Mouse (Mus musculus) heart, postnatal 36 days (tissue): ENCODE data around the gene Doc2a. TPM values are rescaled to one million over a fixed set of nuclear protein-coding genes. Genes with fewer than 3 reads are reported as not detected.

Experiments used
- DNase-seq, 2 experiments: peaks; one replicate each; pipeline ENCODE4 v3.0.0; 2021 to 2022
- intact Hi-C: fragments of 180-260 bp; cut with DNase I; formaldehyde crosslinking; loops from one replicate; pipeline ENCODE4 v1.15.1; 2025
- total RNA-seq, 2 experiments: library from RNA; stranded (reverse); gene quantifications; 2 replicates each; pipeline ENCODE4 v1.2.3; 2021

Doc2a gene
- total RNA-seq, 2 experiments from 2014 or later = not detected

DNA sequence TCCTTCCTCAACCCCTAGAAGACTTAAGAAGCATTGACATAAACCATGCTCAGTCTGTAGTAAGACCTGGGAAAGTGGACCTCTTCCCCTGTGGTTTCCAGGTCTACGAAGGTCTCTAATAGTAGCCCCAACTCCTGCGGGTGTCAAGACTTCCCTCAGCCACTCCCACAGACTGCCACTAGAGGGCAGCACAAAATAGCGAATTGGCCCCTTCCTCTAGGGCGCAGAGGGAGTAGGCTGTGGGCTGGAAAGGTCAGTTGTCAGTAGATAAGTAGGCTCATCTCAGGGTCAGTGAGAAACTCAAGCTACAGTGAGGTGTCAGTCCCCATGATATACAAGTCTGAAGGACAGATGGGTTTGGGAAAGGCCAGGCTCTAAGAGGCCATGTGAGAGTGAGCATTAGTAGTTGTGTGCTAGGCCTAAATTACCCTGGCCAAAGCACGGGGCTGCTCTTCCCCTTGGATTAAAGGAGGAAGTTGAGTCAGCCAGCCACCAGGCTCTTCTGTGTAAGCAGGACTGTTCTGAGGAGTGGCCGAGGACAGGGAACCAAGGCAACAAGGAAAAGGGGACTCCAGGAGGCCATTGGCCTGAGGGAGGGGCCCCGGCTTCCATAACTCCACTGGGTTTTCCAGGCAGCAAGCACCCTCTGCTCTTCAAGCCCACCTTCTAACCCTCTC, 25.2 kb upstream of the Doc2a start:
- intact Hi-C loops = loop anchor here (2.0 kb wide), 2 partner anchors 141 to 283 kb away; no protein-coding TSS in a partner anchor

DNA sequence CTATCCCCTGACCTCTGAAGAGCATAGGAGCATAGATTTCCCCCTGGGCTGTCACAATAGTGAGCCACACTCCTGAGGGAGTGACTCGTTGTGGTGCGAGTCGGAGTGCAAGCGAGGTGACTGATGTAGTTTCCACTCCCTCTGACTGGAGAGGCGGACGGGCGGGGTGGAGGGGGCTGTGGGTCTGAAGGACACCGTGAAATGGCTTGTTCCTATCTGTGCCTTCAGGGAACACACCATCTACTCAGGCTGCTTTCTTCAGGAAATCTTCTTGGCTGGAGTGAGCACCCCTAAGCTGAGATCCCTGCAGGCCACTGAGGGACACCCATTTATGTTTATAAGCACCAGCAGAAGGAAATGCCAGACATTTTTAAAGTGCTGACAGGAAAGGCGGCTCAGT, 24.5 kb upstream of the Doc2a start:
- intact Hi-C loops = loop anchor here (2.0 kb wide), 2 partner anchors 140 to 282 kb away; no protein-coding TSS in a partner anchor
- DNase-seq = peak; percentile 25 to 29

More for the DNA sequence above, 25.2 kb upstream of the Doc2a start:
- peak; percentile 86 to 88 for DNase-seq

DNA sequence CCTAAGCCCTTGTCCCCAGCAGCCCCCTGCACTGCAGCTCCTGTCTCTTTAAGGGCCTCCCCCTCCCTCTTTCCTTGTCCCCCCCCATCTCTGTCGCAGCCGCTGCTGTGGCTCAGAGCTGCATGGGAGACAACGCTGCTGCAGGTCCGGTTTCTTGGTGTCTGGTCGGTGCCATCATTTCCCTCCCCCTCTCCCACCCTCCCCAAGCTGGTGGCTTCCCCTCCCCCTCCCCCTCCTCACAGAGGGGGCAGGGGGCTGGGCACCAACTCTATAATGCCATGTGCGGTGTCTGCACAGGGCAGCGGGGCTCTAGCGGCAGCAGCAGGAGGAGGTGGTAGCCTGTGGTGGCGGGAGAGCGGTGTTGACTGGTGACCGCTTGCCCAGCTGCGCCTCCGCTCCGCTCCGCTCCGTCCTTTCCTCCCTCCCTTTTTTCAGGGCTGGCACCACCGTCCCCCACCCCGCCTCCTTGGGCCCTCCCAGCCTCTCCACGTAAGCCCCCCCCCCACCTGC, 24.0 kb upstream of the Doc2a start:
- no peak for DNase-seq
- intact Hi-C loops = loop anchor here (2.0 kb wide), 2 partner anchors 140 to 282 kb away; no protein-coding TSS in a partner anchor

DNA sequence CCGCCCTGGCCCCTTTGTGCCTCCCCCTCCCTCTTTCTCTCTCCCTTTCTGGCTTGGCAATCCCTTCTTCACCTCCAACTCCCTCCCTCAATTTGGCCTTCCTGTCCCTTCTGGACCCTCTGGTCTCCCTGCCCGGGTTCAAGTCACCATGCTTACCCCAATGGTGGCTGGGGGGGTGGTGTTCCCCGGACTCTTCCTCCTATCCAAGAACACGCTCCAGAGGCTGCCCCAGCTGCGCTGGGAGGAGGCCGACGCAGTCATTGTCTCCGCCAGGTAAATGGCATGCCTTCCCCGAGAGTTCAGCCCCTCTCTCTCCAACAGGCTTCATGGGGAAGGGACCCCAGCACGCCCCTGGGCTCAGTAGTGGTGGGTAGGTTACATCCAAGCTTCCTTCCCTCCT, 23.3 kb upstream of the Doc2a start:
- intact Hi-C loops = loop anchor here (2.0 kb wide), 2 partner anchors 139 to 281 kb away; no protein-coding TSS in a partner anchor
- no peak for DNase-seq

DNA sequence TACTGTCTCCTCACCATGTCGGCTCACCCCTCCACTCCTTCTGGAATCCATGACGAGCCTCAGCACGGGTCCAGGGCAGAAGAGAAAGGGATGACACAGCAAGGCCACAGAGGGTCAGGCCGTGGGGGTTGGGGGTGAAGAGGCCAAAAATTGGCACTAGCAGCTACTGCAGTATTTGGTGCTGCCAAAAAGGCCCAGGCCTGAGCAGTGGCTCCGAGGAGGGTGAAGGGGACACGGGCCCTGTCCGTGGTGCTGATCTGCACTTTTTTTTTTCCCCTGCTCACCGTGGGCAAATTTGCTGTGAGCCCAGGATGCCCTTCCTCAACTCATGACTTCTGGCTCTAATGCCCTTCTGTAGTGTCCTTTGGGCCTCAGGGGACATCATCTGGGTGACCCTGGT, 21.8 kb upstream of the Doc2a start:
- DNase-seq = no peak

DNA sequence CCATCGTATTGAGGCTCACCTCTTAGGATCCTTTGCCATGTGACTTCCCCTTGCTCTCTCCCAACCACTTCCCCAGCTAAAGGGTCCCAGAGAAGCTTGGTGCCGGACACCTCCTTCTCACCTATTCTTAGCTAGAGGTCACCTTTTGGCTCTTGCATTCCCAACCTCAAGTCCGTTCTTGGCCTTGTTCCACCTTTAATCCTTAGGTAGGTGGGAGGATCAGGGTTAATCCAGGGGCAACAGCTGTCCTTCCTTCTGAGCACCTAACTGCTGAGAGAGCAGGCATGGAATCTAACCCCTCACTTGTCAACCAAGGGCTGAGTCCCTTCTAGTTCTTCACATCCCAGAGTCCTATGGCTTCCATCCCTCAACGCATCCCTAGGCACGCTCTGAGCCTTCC, 21.3 kb upstream of the Doc2a start:
- intact Hi-C loops = no loop called here
- no peak for DNase-seq

More for the DNA sequence above, 21.8 kb upstream of the Doc2a start:
- intact Hi-C loops = no loop called here

DNA sequence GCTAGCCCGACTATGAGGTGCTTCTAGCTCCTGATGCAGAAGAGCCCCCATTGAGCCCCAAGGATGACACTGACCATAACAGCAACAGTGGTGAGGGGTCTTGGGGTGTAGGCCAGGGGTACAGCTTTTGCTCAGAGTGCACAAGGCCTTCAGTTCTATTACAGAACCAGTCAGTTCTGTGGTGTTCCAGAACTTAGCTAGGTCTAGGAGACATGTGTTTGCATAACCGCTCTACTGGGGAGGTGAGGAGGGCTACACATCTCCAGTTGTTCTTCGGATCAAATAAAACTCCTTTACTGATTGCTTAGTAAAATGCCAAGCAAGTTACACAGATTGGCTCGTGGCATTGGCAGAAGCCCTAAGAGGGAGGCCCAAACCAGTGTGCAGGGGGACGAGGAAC, 15.7 kb upstream of the Doc2a start, which contains the start of gene 4930451I11Rik:
4930451I11Rik (minus strand) TSS at position 101 of the 400 bp plus-strand sequence.
- intact Hi-C loops = loop anchor here (2.0 kb wide), 1 partner anchor 273 kb away; no protein-coding TSS in a partner anchor
- DNase-seq = no peak

DNA sequence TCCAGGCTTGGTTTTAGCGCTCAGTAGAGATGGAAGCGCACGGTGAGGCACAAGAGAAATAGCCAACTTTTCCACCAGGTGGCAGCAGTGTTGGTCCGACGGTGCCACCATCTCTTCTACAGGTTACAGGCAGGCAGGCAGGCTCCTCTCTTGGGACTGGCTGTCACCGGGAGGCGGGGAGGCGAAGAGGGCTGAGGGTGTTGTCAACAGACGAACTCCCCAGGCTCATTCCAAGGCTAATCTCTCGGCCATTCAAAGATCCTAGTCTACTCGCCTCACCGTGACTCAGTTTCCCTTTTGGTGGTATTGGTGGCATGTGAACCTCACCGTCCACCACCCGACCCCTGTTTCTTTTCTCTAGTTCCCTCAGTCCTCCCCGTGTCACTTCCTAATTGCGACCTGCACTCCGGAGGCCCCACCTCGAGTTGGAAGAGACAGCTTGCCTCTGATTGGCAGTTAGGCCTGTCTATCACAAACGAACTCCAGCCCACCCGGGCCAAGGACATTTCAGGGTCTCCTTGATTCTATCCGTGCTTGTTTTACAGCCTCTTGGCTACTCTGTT, 15.1 kb upstream of the Doc2a start:
- peak; percentile 69 to 75 for DNase-seq
- intact Hi-C loops = loop anchor here (1.0 to 2.0 kb wide), 2 partner anchors 55 to 278 kb away; no protein-coding TSS in a partner anchor

DNA sequence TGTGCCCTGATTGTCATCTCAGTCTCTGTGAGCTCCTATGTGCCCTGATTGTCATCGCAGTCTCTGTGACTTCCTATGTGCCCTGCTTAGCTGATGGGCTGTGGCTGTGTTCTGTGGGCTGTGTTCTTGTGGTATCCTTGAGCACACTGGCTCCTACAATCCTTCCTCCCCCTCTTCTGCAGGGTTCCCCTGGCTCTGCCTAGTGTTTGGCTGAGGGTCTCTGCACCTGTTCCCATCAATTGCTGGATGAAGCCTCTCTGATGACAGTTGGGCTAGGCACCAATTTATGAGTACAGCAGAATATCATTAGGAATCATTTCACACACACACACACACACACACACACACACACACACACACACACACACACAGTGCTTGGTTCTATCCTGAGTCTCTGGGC, 13.9 kb upstream of the Doc2a start:
- intact Hi-C loops = loop anchor here (2.0 kb wide), 1 partner anchor 54 kb away; no protein-coding TSS in a partner anchor
- no peak for DNase-seq

DNA sequence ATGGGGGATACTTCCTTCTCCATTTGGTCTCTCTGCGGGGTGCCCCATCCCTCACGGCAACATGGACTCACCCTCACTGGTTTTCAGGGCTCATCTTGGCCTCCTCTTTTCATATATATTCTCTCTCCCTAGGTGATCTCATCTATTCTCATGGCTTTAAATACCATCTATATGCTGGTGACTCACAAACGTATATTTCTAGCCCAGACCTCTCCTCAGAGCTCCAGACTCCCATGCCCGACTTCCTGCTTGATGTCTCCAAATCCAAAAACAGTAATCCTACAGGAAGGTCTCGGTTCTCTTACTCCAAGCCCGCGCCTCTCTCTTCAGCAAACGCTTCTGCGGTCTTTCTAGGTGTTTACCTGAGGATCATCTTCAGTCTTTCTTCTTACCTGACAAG, 3.9 kb upstream of the Doc2a start:
- no peak for DNase-seq
- intact Hi-C loops = no loop called here

DNA sequence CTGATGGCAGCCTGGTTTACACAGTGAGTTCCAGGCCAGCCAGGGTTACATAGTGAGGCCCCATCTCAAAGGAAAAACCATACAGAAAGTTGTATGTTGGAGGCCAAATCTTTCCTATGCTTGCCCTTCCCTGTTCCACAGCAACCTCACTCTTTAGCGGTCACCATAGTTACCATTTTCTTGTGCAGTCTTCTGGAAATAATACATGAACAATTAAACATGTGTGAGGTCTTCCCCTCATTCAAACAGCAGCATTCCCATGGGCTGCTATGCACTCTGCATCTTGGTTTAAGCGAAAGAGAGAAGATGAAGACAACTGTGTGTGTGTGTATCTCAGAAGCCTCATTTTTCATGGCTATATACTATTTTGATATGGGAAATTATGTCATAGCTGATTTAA, 1.7 kb upstream of the Doc2a start:
- intact Hi-C loops = no loop called here
- no peak for DNase-seq

DNA sequence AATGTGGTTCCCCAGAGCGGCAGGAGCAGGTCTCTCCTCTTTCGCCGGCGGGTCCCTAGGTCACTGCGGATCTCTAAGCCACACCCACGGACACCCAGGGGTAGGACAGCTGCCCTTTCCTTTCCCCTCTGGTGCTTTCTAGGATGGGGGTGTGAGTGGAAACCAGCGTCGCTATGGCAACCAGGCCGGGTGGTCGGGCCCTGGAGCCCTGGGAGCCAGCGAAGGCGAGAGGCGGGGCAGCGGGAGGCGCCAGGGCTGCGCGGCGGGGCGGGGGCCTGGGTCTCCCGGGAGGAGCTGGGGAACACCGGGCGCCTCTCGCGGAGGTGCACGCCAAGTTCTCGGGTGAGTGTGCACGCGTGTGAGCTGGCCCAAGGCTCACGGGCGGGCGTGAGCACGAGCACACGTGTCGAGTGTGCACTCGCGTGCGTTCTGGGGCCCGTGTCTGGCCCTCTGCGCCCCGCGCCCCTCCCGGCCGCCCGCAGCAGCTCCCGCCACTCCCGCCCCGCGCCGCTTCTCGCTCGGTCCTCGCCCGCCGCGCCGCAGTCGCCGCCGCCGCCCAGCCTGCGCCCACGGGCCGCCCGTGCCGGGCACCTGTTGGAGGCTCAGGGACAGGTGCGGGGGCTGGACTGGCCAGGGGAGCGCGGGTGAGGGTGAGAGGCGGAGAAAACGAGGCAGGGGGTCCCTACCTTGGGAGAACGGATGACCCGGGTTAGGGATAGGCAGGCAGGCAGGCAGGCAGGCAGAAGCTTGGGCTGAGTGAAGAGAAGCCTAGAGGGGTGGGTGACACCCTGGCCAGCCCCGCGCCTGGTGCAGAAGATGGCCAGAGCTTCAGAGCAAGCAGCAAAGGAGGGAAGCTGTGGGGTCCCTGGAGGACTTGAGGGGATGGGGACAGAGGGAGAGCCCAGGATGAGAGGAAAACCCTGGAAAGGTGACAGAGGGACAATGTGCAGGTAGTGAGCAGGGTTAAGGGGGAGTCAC, 494 bp downstream of the Doc2a start:
- intact Hi-C loops = no loop called here

DNA sequence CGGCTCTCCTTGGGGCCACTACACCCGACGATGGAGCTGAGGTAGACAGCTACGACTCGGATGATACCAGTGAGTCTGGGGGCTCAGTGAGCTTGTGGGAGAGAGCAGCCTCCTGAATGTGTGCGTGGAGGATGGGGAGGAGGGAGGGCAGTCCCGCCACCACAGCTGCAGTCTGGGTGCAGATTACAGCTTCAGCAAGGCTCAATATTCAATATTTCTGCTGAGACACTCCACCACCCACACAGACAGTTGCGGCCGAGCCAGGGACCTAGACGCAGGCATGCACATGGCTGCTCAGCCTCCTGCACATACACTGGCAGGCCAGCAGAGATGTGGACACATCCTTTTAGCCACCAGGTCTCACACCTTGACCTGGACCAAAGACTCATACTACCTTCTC, 1.6 kb downstream of the Doc2a start:
- DNase-seq = no peak

More for the DNA sequence above, 494 bp downstream of the Doc2a start:
- no peak for DNase-seq

DNA sequence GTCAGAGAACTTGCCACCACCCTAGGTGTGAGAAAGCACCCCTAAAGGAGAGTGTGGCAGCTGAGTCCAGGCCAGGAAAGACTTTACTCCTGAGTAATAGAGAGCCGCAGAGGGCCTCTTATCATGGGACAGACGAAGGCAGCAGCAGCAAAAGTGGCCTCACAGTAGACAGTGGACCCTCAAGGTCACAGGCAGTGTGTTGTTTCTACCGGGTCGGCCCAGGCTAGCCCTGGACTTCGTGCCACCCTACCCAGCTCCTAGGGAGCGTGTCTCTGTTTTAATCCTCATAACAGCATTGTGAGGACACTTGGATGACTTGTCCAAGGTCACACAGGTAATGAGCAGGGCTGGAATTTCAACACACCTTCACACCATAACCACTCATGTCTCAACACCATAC, 2.9 kb downstream of the Doc2a start:
- DNase-seq = no peak
- intact Hi-C loops = no loop called here

More for the DNA sequence above, 1.6 kb downstream of the Doc2a start:
- intact Hi-C loops = no loop called here

DNA sequence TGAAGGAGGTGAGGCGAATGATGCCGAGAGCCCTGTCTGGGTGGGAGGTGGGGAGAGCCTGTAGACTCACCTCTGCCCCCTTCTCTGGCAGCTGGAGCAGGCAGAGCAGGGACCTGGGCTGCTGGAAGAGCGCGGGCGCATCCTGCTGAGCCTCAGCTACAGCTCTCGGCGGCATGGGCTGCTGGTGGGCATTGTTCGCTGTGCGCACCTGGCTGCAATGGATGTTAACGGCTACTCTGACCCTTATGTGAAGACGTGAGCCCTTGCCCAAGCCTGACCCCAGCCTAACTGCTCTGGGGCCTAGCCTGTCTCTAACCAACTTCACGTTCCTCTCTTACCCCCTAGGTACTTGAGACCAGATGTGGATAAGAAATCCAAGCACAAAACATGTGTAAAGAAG, 4.0 kb downstream of the Doc2a start:
- DNase-seq = no peak

DNA sequence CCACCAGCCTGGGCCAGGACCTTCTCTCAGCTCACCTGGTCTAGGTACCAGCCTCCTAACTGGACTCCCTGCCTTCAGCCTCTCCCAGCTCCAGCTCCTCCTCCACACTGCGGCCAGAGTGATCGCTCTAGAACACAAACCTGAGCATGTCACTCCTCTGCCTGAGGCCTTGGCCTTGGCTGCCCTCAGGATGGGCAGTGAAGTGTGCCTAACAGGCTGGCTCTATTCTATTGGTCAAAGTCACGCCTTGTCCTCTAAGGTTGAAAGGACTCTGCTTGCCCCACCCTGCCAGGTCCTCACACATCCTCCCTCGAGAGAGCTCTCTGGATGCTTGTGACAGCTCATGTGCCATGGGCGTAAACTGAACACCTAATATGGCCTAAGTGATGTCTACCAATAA, 6.2 kb downstream of the Doc2a start:
- intact Hi-C loops = no loop called here
- DNase-seq = no peak

More for the DNA sequence above, 4.0 kb downstream of the Doc2a start:
- intact Hi-C loops = no loop called here

DNA sequence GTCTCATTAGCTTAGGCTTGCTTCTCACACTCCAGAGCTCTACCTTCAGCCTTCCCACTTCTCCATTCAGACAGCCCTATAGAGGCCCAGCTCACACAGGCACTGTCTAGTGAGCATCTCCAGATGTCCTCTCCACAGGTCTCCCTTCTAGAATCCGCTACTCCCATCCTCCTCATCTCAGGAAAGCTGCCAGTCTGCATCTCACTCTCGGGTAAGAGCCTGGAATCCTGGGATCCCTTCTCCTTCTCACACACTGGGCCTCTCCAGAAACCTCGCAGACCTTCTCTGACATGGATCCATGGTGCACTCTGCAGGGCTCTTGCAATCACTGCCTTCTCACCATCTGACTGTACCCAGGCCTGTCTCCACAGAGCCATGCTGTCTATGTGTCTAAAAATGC, 8.4 kb downstream of the Doc2a start:
- DNase-seq = no peak

DNA sequence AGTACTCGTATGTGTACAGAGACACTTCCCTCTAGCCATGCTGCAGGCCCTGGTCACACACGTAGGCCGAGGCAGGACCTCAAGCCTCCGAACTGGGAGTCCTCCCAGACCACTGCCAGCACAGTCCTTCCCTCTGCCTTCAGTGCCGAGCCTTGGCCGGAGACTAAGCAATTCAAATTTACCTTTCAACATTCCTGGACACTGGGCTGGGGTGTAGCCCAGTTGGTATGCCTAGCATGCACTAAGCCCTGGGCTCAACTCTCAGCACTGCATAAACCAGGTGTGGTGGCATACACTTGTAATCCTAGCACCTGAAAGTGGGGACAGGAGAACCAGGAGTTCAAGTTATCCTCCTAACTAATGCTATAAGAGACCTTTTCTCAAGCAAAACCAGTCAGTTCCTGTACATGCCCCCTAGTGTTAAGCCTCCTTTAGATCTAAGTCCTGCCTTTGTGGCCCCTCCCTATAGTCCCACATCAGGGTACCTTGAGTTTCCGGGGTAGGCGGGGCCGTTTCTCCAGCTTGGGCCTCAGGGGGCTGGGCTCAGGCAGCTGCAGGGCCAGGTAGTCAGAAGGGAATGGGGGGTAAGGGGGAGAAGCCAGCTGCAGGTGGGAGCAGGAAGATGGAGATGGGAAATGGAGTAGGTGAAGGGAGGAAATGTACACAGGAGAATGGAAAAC, 9.7 kb downstream of the Doc2a start:
- DNase-seq = no peak
- intact Hi-C loops = no loop called here

More for the DNA sequence above, 8.4 kb downstream of the Doc2a start:
- intact Hi-C loops = no loop called here

DNA sequence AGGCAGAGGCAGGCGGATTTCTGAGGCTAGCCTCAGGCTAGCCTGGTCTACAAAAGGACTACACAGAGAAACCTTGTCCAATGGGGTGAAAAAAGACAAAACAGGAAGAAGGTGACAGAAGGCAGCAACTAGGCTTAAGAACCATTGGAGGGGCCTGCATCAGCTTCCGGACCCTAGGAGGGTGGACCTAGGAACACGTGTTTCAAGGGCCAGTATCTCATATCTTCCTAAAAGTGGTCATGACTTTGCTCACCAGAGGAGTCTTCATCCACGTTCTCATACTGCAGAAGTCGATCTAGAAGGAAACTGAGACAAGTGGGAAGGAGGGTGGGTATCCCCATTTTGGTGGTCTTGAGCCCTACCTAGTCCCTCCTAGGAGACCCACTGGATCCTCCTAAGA, 13.8 kb downstream of the Doc2a start:
- intact Hi-C loops = loop anchor here (2.0 to 5.0 kb wide), 4 partner anchors 36 to 336 kb away; partner anchors contain the start of genes Cd2bp2 and Kctd13
- no peak for DNase-seq
